Mouse (Mus musculus) erythroblast, embryonic 14.5 days (primary cell): Measurements from ENCODE around the gene Unc93a. TPM values are rescaled to one million over a fixed set of nuclear protein-coding genes. Genes with fewer than 3 reads are reported as not detected.
"Not testable (repeated sequence)": the region's sequence is repeated elsewhere in the genome, so short reads cannot be mapped to it uniquely, and the experiment has no call there.

Experiments used
- H3K27me3 ChIP-seq: 2 replicates; pipeline ENCODE4 v1.6.1; 2012; ENCODE audit warnings: inconsistent platforms; ENCODE audit not compliant: control insufficient read depth
- H3K36me3 ChIP-seq: 2 replicates; pipeline ENCODE4 v1.6.1; 2012; ENCODE audit warnings: mild to moderate bottlenecking, inconsistent platforms; ENCODE audit not compliant: control insufficient read depth
- H3K4me1 ChIP-seq: 2 replicates; pipeline ENCODE4 v1.6.1; 2012; ENCODE audit warnings: inconsistent platforms; ENCODE audit not compliant: control insufficient read depth
- H3K4me3 ChIP-seq: replicated peaks from 2 replicates; pipeline ENCODE3; 2012; ENCODE audit warnings: moderate library complexity, mild to moderate bottlenecking, inconsistent platforms
- H3K9me3 ChIP-seq: 2 replicates; pipeline ENCODE4 v1.6.1; 2012; ENCODE audit warnings: low read length, inconsistent platforms, mixed read lengths; ENCODE audit not compliant: control insufficient read depth
- polyA plus RNA-seq: library from polyadenylated mRNA; stranded (reverse); fragments of >175 nt; gene quantifications from 2 replicates; pipeline ENCODE4 v1.2.3, GENCODE M21; 2012

The Unc93a gene
- polyA plus RNA-seq, 1 experiment = not detected

GRCm38 (mm10) chr17:13123308-13124038 is 8.1 kb downstream of the Unc93a start:
- H3K4me3 ChIP-seq, H3K4me1 ChIP-seq, H3K36me3 ChIP-seq, H3K27me3 ChIP-seq, H3K9me3 ChIP-seq: not testable (repeated sequence)

GRCm38 (mm10) chr17:13112504-13113291 is 18.9 kb downstream of the Unc93a start:
- not testable (repeated sequence) for H3K4me3 ChIP-seq, H3K4me1 ChIP-seq, H3K36me3 ChIP-seq, H3K9me3 ChIP-seq, H3K27me3 ChIP-seq

- H3K36me3 ChIP-seq, H3K4me1 ChIP-seq, H3K4me3 ChIP-seq, H3K27me3 ChIP-seq, H3K9me3 ChIP-seq: not testable (repeated sequence)
Observed at GRCm38 (mm10) chr17:13106563-13106962, 25.0 kb downstream of the Unc93a start.

- H3K4me3 ChIP-seq = not testable (repeated sequence)
Observed at GRCm38 (mm10) chr17:13092960-13093359, 38.6 kb downstream of the Unc93a start.

GRCm38 (mm10) chr17:13092100-13092764 is 39.4 kb downstream of the Unc93a start:
- not testable (repeated sequence) for H3K4me3 ChIP-seq, H3K4me1 ChIP-seq, H3K36me3 ChIP-seq

More at GRCm38 (mm10) chr17:13092960-13093359, 38.6 kb downstream of the Unc93a start:
- not testable (repeated sequence) for H3K36me3 ChIP-seq, H3K9me3 ChIP-seq, H3K4me1 ChIP-seq, H3K27me3 ChIP-seq

GRCm38 (mm10) chr17:13091510-13091909 is 40.1 kb downstream of the Unc93a start:
- not testable (repeated sequence) for H3K36me3 ChIP-seq, H3K9me3 ChIP-seq, H3K4me3 ChIP-seq, H3K27me3 ChIP-seq, H3K4me1 ChIP-seq

More at GRCm38 (mm10) chr17:13092100-13092764, 39.4 kb downstream of the Unc93a start:
- not testable (repeated sequence) for H3K9me3 ChIP-seq, H3K27me3 ChIP-seq

GRCm38 (mm10) chr17:13069227-13069626 is 62.4 kb downstream of the Unc93a start:
- H3K27me3 ChIP-seq, H3K9me3 ChIP-seq, H3K4me3 ChIP-seq, H3K4me1 ChIP-seq, H3K36me3 ChIP-seq: not testable (repeated sequence)

GRCm38 (mm10) chr17:13067864-13068385 is 63.7 kb downstream of the Unc93a start:
- not testable (repeated sequence) for H3K4me3 ChIP-seq, H3K36me3 ChIP-seq, H3K9me3 ChIP-seq, H3K27me3 ChIP-seq, H3K4me1 ChIP-seq

- not testable (repeated sequence) for H3K4me3 ChIP-seq, H3K9me3 ChIP-seq, H3K4me1 ChIP-seq, H3K27me3 ChIP-seq, H3K36me3 ChIP-seq
Observed at GRCm38 (mm10) chr17:13062882-13063281, 68.7 kb downstream of the Unc93a start.

- not testable (repeated sequence) for H3K4me1 ChIP-seq, H3K27me3 ChIP-seq, H3K4me3 ChIP-seq, H3K36me3 ChIP-seq, H3K9me3 ChIP-seq
Observed at GRCm38 (mm10) chr17:13060804-13061203, 70.8 kb downstream of the Unc93a start, which contains the start of gene Tcp10b. Gene Tcp10b (plus strand): TSS chr17:13061104.

Other genes starting within 250 kb of the Unc93a start
- gene Pnldc1, start 221.6 kb downstream of the Unc93a start, polyA plus RNA-seq = 0.02 and 0.06 TPM in 2 replicates
- 2.7 and 2.9 TPM in 2 replicates for gene Tcp1, start 216.1 kb downstream of the Unc93a start, polyA plus RNA-seq
- gene Mrpl18, start 215.5 kb downstream of the Unc93a start, polyA plus RNA-seq = 3.9 and 6.6 TPM in 2 replicates
- gene Acat3, start 191.2 kb downstream of the Unc93a start, polyA plus RNA-seq = 0.18 TPM in 1 of 2 replicates, not detected in the other
- gene Acat2, start 171.1 kb downstream of the Unc93a start, polyA plus RNA-seq = 0.38 and 0.69 TPM in 2 replicates
- gene Wtap, start 137.6 kb downstream of the Unc93a start, polyA plus RNA-seq = 0.81 and 0.91 TPM in 2 replicates
- 30.9 and 38.6 TPM in 2 replicates for gene Sod2, start 125.0 kb downstream of the Unc93a start, polyA plus RNA-seq
- gene Gpr31b, start 79.5 kb downstream of the Unc93a start, polyA plus RNA-seq = not detected in 2 replicates
- gene Tcp10b, start 70.7 kb downstream of the Unc93a start, polyA plus RNA-seq = not detected in 2 replicates
- not detected in 2 replicates for gene Smok2a, start 89.4 kb upstream of the Unc93a start, polyA plus RNA-seq
- not detected in 2 replicates for gene Smok2b, start 98.4 kb upstream of the Unc93a start, polyA plus RNA-seq
- not detected in 2 replicates for gene Tcp10c, start 222.8 kb upstream of the Unc93a start, polyA plus RNA-seq